Mouse (Mus musculus) midbrain, embryonic 11.5 days (tissue): Measurements from ENCODE around the gene Ngp. TPM values are rescaled to one million over a fixed set of nuclear protein-coding genes. Genes with fewer than 3 reads are reported as not detected.
A peak's percentile ranks its signal among the peaks of the same experiment; 100 is the strongest.

ENCODE experiments used
- ATAC-seq: fragments of 200-750 bp; cut with Nextera tagmentation; 2 replicates; pipeline ENCODE4 v1.8.0; 2017; ENCODE audit warnings: moderate TSS enrichment, moderate library complexity; ENCODE audit not compliant: low FRiP score
- DNase-seq: peaks from one replicate; pipeline ENCODE4 v3.0.0; 2015; ENCODE audit warnings: low spot score; ENCODE audit errors: missing footprints
- H3K27ac ChIP-seq: fragments of 300-500 bp; sonication (generic); 2 replicates; pipeline ENCODE4 v1.5.1; 2014; ENCODE audit warnings: low read depth, low read length
- H3K27me3 ChIP-seq: fragments of 300-500 bp; sonication (generic); 2 replicates; pipeline ENCODE4 v1.6.1; 2014; ENCODE audit warnings: mild to moderate bottlenecking, low read length, moderate library complexity, mixed read lengths; ENCODE audit not compliant: control insufficient read depth, insufficient read depth
- H3K36me3 ChIP-seq: fragments of 300-500 bp; sonication (generic); 2 replicates; pipeline ENCODE4 v1.6.1; 2014; ENCODE audit warnings: mild to moderate bottlenecking, low read length, moderate library complexity, mixed read lengths; ENCODE audit not compliant: control insufficient read depth, insufficient read depth
- H3K4me1 ChIP-seq: fragments of 300-500 bp; sonication (generic); 2 replicates; pipeline ENCODE4 v1.6.1; 2014; ENCODE audit warnings: low read length; ENCODE audit not compliant: control insufficient read depth, insufficient read depth
- H3K4me2 ChIP-seq: fragments of 300-500 bp; sonication (generic); 2 replicates; pipeline ENCODE4 v1.6.1; 2014; ENCODE audit warnings: mild to moderate bottlenecking, moderate library complexity
- H3K4me3 ChIP-seq: fragments of 300-500 bp; sonication (generic); 2 replicates; pipeline ENCODE4 v1.5.1; 2014; ENCODE audit warnings: low read depth, low read length
- H3K9ac ChIP-seq: fragments of 300-500 bp; sonication (generic); 2 replicates; pipeline ENCODE4 v1.6.1; 2014; ENCODE audit warnings: low read length
- H3K9me3 ChIP-seq: fragments of 300-500 bp; sonication (generic); 2 replicates; pipeline ENCODE4 v1.6.1; 2016; ENCODE audit warnings: low read length; ENCODE audit not compliant: control insufficient read depth
- WGBS: fragments of 180-500 bp; shearing (Covaris S2); extraction: QIAGEN DNeasy Blood & Tissue Kit; methylation state at CpG from one replicate; pipeline ENCODE4 v1.1.7; 2014; 5-methylcytosine and 5-hydroxymethylcytosine counted together
- polyA plus RNA-seq: library from polyadenylated mRNA; unstranded; fragments of >200 nt; fragmentation: Nextera tagmentation; extraction: Ambion mirVana; gene quantifications from 2 replicates; pipeline ENCODE4 v1.2.1, GENCODE M21; 2014

Ngp gene
- polyA plus RNA-seq, 1 experiment from 2014 or later: 0.55 TPM

DNA sequence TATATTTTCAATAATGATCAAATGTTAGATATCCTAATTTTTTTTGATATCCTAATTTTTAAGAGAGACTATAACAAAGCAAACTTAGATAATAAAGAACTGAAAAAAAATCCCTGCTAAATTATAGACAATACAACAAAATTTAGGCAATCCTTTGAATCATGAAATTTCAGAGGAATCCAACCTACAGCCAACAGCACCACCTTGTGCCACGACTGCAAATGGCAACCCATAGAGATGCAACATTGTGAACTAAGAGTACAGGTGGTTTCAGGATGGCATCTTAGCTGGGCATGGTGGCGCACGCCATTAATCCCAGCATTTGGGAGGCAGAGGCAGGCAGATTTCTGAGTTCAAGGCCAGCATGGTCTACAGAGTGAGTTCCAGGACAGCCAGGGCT lies 46.6 kb downstream of the Ngp start:
- no peak overlapping the region for H3K4me2 ChIP-seq
- H3K4me3 ChIP-seq: no peak overlapping the region
- H3K36me3 ChIP-seq: no peaks in the 10 kb centered on the region
- no peak overlapping the region for H3K27ac ChIP-seq
- H3K27me3 ChIP-seq: no peaks in the 10 kb centered on the region
- no peak overlapping the region for H3K9ac ChIP-seq
- no peaks in the 10 kb centered on the region for H3K4me1 ChIP-seq
- no peak for ATAC-seq
- WGBS: 80% methylated on average over 3 of the region's 3 CpGs
- peak; percentile 89 for DNase-seq
- no peaks in the 10 kb centered on the region for H3K9me3 ChIP-seq

Other genes starting within 250 kb of the Ngp start
- gene Cspg5, start 176.0 kb upstream of the Ngp start, polyA plus RNA-seq: 12.9 and 14.2 TPM in 2 replicates
- 32.8 and 40.2 TPM in 2 replicates for gene Elp6, start 114.6 kb upstream of the Ngp start, polyA plus RNA-seq
- 19.2 and 24.9 TPM in 2 replicates for gene Scap, start 86.5 kb upstream of the Ngp start, polyA plus RNA-seq
- 12.9 and 13.8 TPM in 2 replicates for gene Ptpn23, start 11.5 kb upstream of the Ngp start, polyA plus RNA-seq
- 8.5 and 8.6 TPM in 2 replicates for gene Klhl18, start 56.9 kb downstream of the Ngp start, polyA plus RNA-seq
- 0.54 and 1.3 TPM in 2 replicates for gene Kif9, start 57.2 kb downstream of the Ngp start, polyA plus RNA-seq
- 49.1 and 54.5 TPM in 2 replicates for gene Setd2, start 112.8 kb downstream of the Ngp start, polyA plus RNA-seq
- 20.7 and 22.8 TPM in 2 replicates for gene Nradd, start 204.7 kb downstream of the Ngp start, polyA plus RNA-seq
- gene Nbeal2, start 234.4 kb downstream of the Ngp start, polyA plus RNA-seq: 1.1 and 1.6 TPM in 2 replicates
- gene Ccdc12, start 236.8 kb downstream of the Ngp start, polyA plus RNA-seq: 135 and 144 TPM in 2 replicates